Mouse (Mus musculus) limb, embryonic 10.5 days (tissue): ENCODE results near the gene Selenon. TPM values are rescaled to one million over a fixed set of nuclear protein-coding genes. Genes with fewer than 3 reads are reported as not detected.

Source experiments
- DNase-seq: peaks from one replicate; pipeline ENCODE4 v3.0.0-alpha.2; 2017; ENCODE audit warnings: low spot score
- H3K27ac ChIP-seq: fragments of 300-500 bp; sonication (generic); 2 replicates; pipeline ENCODE4 v1.5.1; 2016; ENCODE audit warnings: mild to moderate bottlenecking
- H3K27me3 ChIP-seq: fragments of 300-500 bp; sonication (generic); 2 replicates; pipeline ENCODE4 v1.6.1; 2016; ENCODE audit warnings: low read depth, mild to moderate bottlenecking; ENCODE audit not compliant: poor library complexity, severe bottlenecking
- H3K36me3 ChIP-seq: fragments of 300-500 bp; sonication (generic); 2 replicates; pipeline ENCODE4 v1.6.1; 2016; ENCODE audit warnings: mild to moderate bottlenecking, moderate library complexity
- H3K4me1 ChIP-seq: fragments of 300-500 bp; sonication (generic); 2 replicates; pipeline ENCODE4 v1.6.1; 2016
- H3K4me3 ChIP-seq: fragments of 300-500 bp; sonication (generic); 2 replicates; pipeline ENCODE4 v1.5.1; 2016; ENCODE audit warnings: mild to moderate bottlenecking, moderate library complexity
- H3K9me3 ChIP-seq: fragments of 300-500 bp; sonication (generic); replicated peaks from 2 replicates; pipeline ENCODE4 v1.6.1; 2016; ENCODE audit warnings: mild to moderate bottlenecking
- WGBS: fragments of 180-500 bp; shearing (Covaris S2); methylation state at CpG from one replicate; pipeline ENCODE4 v1.1.7; 2016; 5-methylcytosine and 5-hydroxymethylcytosine counted together
- polyA plus RNA-seq: library from polyadenylated mRNA; unstranded; fragments of >200 nt; fragmentation: Nextera tagmentation; extraction: Ambion mirVana; gene quantifications from 2 replicates; pipeline ENCODE4 v1.2.1, GENCODE M21; 2016

Gene Selenon
- polyA plus RNA-seq = 10.9 and 13.4 TPM in 2 replicates

DNA sequence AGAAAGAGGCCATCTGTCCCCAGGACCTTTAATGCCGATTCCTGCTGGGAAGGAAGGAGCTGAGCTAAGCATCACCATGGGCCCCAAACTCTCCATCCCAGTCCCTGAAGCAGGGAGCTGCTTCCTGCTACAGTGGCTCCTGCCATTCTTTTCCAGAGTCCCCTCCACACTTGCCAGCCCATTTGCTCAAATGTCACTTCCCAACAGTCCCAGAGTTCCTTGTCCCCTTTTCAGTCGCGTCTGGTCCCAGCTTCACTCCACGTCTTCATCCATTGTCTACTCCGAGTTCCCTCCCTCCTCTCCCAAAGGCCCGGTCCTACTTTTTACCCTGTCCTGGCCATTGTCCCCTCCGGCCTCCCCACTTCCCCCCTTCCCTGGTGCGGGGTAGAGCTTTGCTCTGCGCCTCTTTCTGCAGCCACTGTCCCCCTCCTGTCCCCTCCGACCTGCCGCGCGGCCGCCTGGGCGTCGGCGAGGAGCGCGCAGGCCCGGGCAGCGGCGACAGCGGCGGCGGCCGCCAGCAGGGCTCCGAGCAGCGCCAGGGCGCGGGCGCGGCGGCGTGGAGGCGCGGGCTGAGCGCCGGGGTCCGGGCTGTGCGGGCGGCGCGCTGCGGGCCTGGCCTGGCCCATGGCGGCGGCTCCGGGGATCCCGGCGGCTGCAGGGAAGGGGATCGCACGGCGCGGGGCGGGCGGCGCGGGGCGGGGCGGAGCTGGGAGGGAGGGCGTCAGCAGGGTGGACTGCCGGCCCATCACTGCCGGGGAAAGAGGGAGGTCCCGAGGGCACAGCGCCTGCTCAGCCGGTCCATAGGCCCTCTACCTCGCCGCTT is at the start of gene Selenon:
Gene Selenon (minus strand): TSS at position 673 of the 823 bp plus-strand sequence.
- peak within 1 kb of the TSS; percentile 79 for H3K4me3 ChIP-seq
- no peaks in the 10 kb centered on the region for H3K27me3 ChIP-seq
- peak; percentile 85 for DNase-seq
- WGBS = 5% methylated on average over 67 of the region's 67 CpGs
- peaks cover 9% of the 10 kb centered on the region for H3K9me3 ChIP-seq
- H3K36me3 ChIP-seq = peaks cover 43% of the 10 kb centered on the region
- peak within 1 kb of the TSS; percentile 94 for H3K27ac ChIP-seq
- H3K4me1 ChIP-seq = peaks cover 31% of the 10 kb centered on the region

DNA sequence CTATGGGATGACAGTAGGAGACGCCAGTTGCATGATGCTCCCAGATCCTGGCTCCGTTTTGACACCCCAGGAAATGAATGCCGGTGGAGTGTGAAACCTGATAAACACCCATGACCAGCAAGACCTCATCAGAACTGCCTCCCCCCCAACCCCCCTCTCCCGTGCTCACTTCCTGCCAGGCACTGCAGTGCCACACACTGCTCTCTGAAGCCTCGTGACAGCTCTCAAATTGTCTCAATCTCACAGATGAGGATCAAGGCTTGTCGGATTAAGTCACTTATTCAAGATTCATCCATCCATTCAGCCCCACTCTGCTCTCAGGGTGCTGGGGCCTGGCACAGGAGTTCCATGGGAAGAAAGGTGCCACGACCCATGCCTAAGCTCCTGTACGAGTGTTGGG is 49.4 kb upstream of the Selenon start:
- H3K27ac ChIP-seq = 0 out of 2 replicates have a peak overlapping the region, but pooled peaks have one; percentile 5
- H3K36me3 ChIP-seq = no peaks in the 10 kb centered on the region
- 42% methylated on average over 8 of the region's 8 CpGs for WGBS
- H3K4me3 ChIP-seq = no peak overlapping the region
- no peak for DNase-seq
- no peaks in the 10 kb centered on the region for H3K9me3 ChIP-seq
- no peaks in the 10 kb centered on the region for H3K27me3 ChIP-seq
- H3K4me1 ChIP-seq = peaks cover 52% of the 10 kb centered on the region

DNA sequence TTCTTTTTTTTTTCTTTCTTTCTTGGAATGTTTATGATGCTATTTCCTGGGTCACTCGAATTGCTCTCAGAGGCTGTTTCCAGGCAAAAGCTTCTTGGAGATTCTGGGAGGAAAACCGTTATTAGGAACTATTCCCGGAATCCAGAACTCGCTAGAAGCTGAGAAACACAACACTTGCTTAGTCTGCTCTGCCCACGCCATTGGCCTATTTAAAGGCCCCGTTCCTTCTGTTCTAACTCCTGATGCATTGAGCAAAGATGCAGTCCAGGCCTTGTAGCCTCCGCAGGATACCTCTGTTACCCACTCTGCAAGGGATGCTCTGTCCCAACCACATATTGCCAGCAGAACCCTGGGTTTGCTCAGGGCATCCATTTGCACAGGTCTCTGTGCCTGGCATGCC is 48.8 kb upstream of the Selenon start:
- no peak overlapping the region for H3K27ac ChIP-seq
- peaks cover 52% of the 10 kb centered on the region for H3K4me1 ChIP-seq
- no peak for DNase-seq
- no peaks in the 10 kb centered on the region for H3K27me3 ChIP-seq
- no peaks in the 10 kb centered on the region for H3K36me3 ChIP-seq
- H3K4me3 ChIP-seq = no peak overlapping the region
- no peaks in the 10 kb centered on the region for H3K9me3 ChIP-seq
- 69% methylated on average over 7 of the region's 7 CpGs for WGBS

DNA sequence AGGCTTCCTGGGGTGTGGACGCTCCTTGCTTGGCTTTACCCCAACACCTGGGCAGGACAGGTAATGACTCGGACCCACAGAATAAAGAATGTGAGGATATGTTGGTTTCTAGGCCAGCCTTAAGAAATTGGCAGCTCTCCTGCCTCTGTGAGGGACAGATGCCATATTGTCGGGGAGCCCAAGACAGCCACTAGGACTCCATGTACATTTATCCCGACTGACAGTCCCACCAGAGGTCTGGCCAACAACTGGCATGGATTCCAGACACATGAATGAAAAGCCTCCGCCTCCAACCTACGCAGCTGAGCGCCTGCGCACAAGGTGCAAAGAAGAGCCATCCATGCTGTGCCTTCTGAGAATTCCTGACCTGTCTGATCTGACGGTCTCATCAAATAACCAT is 48.1 kb upstream of the Selenon start:
- H3K27ac ChIP-seq = no peak overlapping the region
- peaks cover 53% of the 10 kb centered on the region for H3K4me1 ChIP-seq
- H3K27me3 ChIP-seq = no peaks in the 10 kb centered on the region
- H3K36me3 ChIP-seq = no peaks in the 10 kb centered on the region
- no peak for DNase-seq
- WGBS = 92% methylated on average over 9 of the region's 9 CpGs
- H3K4me3 ChIP-seq = no peak overlapping the region
- no peaks in the 10 kb centered on the region for H3K9me3 ChIP-seq

DNA sequence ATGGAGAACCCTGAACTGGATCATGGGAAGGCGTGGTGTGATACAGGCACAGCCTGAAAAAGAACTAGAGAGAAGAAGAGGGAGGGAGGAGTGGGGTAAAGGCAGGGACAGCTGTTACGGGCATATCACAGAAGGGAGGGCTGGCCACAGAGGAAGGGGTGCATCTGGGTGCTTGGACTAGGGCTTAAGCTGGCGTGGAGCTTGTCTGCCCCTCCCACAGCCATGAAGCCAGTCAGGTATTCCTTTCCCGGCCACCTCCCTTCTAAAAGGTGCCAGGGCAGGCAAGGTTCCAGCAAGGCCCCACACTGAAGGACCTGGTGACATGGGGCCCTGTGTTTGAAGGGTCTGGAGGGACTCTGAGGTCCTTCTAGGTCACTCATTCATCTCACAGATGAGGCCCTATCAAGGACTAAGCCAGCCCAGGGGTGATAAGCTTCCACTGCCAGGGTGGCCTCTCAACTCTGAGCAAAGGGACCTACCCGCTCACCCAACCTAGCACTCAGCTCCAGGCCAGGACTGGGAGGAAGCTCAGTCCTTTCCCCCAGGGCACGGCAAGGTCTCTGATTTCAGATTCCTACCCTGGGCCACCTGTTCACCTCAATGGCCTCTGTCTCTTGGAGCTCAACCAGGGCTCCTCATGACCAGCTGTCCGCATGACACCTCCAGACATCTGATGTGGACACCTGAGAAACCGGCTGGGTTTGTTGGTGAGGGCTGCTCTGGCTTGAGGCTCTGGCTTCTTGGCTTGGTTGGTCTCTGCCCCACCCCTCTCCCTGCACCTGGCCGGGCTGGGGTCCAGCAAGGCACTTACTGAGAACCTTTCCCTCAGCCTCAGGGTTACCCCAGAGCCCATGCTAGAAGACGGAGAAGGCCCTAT is 45.1 kb upstream of the Selenon start:
- WGBS = 76% methylated on average over 10 of the region's 10 CpGs
- H3K27ac ChIP-seq = 0 out of 2 replicates have a peak overlapping the region, but pooled peaks have one; percentile 23

DNA sequence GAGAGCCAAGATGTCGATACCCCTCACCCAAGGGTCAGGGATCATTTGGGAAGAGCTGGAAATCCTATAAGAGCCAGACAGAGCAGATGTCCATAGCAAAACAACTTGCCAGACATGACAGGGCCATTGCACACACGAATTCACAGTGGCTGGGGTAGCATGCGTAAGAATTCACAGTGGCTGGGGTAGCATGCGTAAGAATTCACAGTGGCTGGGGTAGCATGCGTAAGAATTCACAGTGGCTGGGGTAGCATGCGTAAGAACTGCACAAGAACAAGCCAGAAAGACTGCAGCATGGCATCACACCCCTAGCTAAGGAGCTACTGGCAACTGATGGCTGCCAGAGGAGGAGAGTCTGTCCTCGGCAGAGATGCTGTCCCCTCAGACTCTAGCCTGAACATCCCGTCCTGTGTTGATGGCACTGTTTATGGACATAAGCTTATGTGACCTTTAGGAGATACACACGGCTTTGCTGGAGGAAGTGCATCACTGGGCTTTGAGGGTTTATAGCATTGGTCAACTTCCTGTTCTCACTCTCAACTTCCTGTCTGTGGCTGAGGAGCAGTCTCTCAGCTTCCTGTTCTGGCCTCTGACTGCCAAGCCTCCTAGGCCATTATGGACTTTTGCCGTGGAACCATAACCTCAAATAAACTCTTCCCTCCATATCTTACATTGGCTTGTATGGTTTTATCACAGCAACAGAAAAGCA is 42.9 kb upstream of the Selenon start:
- Histone ChIP-seq H3K27me3 (no peaks in the 10 kb centered on the region), H3K36me3 (no peaks in the 10 kb centered on the region), H3K4me1 (peaks cover 30% of the 10 kb centered on the region), H3K27ac (no peak overlapping the region), H3K9me3 (no peaks in the 10 kb centered on the region), H3K4me3 (no peak overlapping the region)
- no peak for DNase-seq
- WGBS = 92% methylated on average over 10 of the region's 10 CpGs

More for the DNA sequence above, 45.1 kb upstream of the Selenon start:
- H3K27me3 ChIP-seq = no peaks in the 10 kb centered on the region
- no peak overlapping the region for H3K4me3 ChIP-seq
- H3K36me3 ChIP-seq = no peaks in the 10 kb centered on the region
- H3K9me3 ChIP-seq = no peaks in the 10 kb centered on the region
- DNase-seq = no peak
- H3K4me1 ChIP-seq = peaks cover 40% of the 10 kb centered on the region

DNA sequence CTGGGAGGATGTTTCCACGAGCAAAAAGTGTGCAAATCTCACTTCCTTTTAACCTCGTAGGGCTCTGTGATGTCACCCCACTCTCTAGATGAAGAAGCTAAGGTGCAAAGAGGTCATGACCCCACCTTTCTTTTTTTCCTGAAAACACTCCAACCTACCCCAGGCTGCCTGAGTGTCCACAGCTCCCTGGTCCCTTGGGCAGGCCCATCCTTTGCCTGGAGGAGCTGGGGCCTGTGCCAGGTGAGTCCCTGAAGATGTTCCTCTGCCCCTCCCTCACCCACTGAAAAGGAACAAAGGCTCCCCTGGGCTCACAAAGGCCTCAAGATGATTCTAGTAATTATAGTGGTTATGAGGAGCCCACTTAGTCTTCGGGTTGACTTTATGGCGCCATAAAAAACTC is 40.5 kb upstream of the Selenon start:
- Histone ChIP-seq H3K4me3 (no peak overlapping the region), H3K4me1 (peaks cover 29% of the 10 kb centered on the region), H3K27ac (no peak overlapping the region), H3K9me3 (no peaks in the 10 kb centered on the region), H3K36me3 (no peaks in the 10 kb centered on the region), H3K27me3 (no peaks in the 10 kb centered on the region)
- no peak for DNase-seq
- 48% methylated on average over 4 of the region's 4 CpGs for WGBS

DNA sequence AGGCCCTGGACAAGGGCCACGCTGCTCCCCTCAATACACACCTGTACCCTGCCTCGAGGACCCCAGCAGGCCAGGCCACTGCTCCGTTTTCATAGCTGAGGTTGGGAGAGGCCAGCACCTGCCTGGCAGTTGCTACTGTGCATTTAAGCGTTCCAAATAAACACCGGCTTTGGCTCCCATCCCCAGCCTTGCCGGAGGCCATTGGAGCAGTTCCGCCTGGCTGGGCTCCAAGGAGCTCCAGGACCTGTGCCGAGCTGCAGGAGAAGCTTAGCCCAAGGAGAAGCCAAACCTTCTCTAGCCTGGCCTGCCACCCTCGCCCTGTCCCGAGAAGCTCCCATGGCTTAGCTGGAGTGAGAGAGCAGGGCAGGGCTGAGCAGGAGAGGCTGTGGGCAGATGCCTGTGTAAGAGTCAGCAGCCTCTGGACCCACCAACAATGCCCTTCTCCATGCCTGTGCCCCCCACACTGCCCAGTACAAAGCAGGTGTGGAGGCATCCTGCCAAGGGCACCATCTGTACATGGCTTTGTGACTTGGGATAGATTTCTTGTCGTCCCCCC is 39.6 kb upstream of the Selenon start:
- H3K4me1 ChIP-seq = peaks cover 27% of the 10 kb centered on the region
- no peaks in the 10 kb centered on the region for H3K9me3 ChIP-seq
- H3K27me3 ChIP-seq = no peaks in the 10 kb centered on the region
- DNase-seq = no peak
- H3K27ac ChIP-seq = peak overlapping the region; percentile 42; the same call in 1 of the 2 replicates
- 82% methylated on average over 11 of the region's 11 CpGs for WGBS
- no peaks in the 10 kb centered on the region for H3K36me3 ChIP-seq
- H3K4me3 ChIP-seq = no peak overlapping the region

DNA sequence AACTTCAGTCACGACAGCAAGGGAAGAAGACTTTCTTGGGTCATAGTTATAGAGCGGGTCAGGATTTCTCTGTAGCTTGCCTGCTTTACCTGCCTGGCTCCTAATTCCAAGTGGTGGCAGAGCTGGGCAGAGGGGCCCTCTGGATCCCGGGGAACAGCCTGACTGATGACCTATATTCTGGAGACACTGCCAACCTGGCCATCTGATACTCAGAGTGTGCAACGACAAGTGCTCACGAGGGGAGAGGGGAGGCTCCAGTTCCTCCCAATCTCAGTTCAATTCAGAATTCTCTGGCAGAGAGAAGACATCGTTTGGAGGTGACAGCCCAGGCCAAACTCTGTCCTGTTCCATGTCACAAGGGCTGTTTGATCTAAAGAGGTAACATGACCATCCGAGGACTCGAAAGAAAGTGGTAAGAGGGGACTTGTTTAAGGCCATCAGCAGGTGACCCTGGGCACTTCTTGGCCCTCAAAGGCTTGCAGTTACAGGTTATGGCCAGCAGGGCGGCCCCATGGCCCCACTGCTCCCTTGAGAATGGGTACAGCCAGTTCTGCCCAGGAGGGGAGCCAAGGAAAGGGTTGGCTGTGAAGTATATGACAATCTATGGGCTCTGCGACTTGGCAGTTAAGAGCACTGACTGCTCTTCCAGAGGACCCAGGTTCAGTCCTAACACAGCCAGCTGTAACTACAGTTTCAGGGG is 38.4 kb upstream of the Selenon start:
- Histone ChIP-seq H3K4me3 (no peak overlapping the region), H3K36me3 (no peaks in the 10 kb centered on the region), H3K27ac (no peak overlapping the region), H3K4me1 (peaks cover 27% of the 10 kb centered on the region), H3K9me3 (no peaks in the 10 kb centered on the region), H3K27me3 (no peaks in the 10 kb centered on the region)
- WGBS = 79% methylated on average over 10 of the region's 10 CpGs
- no peak for DNase-seq

DNA sequence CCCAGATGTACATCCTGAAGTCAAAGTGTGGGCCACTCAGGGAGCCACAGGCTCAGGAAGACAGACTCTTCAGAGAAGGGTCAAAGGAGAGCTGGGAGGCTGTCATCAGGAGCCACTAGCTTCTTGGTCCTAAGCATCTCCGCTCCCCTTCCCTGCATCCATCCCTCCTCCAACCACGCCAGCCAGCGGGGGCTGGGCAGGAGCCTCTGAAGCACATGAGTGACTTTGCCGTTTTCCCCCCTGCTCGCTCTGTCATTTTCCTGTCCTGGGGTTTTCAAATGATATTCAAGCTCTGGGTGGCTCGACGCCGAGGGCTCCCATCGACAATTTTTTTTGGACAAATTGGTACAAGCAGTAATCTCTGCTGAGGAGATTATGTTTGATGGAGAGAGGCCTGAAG is 37.8 kb upstream of the Selenon start:
- DNase-seq = no peak
- WGBS = 83% methylated on average over 9 of the region's 9 CpGs
- no peak overlapping the region for H3K4me3 ChIP-seq
- H3K27me3 ChIP-seq = no peaks in the 10 kb centered on the region
- peaks cover 24% of the 10 kb centered on the region for H3K4me1 ChIP-seq
- no peaks in the 10 kb centered on the region for H3K36me3 ChIP-seq
- H3K27ac ChIP-seq = peak overlapping the region; percentile 19; the same call in 1 of the 2 replicates
- H3K9me3 ChIP-seq = no peaks in the 10 kb centered on the region

DNA sequence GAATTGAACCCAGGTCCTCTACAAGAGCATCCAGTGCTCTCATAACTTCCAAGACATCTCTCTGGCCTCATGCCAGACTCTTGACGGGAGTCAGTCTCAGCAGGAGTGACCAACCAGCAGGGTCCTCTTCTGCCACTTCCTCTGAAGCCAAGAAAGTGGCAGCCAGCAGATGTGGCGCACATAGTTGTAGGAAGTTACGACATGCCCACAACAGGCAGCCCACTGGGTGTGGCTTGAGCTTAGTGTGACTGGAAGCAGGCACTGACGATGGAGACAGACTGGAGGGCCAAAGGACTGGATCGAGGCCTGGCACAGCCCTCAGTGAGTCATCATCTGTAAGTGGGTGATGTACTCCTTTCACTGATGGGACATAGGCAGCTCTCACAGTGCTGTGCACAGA is 37.0 kb upstream of the Selenon start:
- H3K4me3 ChIP-seq = no peak overlapping the region
- H3K9me3 ChIP-seq = no peaks in the 10 kb centered on the region
- H3K4me1 ChIP-seq = peaks cover 24% of the 10 kb centered on the region
- WGBS = 91% methylated on average over 5 of the region's 5 CpGs
- no peak overlapping the region for H3K27ac ChIP-seq
- DNase-seq = no peak
- H3K27me3 ChIP-seq = no peaks in the 10 kb centered on the region
- H3K36me3 ChIP-seq = no peaks in the 10 kb centered on the region

DNA sequence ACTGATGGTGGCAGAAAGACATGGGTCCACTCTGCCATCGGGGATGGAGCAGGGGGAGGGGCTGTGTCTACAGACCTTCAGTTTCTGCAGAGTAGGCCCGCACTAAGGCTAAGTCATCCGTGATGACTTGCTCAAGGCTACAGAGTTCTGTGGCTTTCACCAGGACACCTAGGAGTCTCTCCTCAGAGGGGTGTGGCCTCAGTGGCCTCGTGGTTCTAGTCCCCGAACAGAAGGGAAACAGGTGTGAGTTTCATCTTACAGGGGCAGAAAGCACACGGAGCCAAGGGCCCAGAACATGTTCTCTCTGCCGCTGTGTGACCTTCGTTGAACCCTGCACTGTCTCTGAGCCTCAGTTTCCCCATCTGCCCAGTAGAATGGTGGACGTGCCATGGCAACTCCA is 36.3 kb upstream of the Selenon start:
- Histone ChIP-seq H3K27ac (no peak overlapping the region), H3K36me3 (no peaks in the 10 kb centered on the region), H3K4me1 (peaks cover 24% of the 10 kb centered on the region), H3K27me3 (no peaks in the 10 kb centered on the region), H3K9me3 (no peaks in the 10 kb centered on the region), H3K4me3 (no peak overlapping the region)
- WGBS = 89% methylated on average over 9 of the region's 9 CpGs
- no peak for DNase-seq
